Mouse (Mus musculus) kidney, embryonic 14.5 days (tissue): ENCODE measurements around the gene Gabarapl2. TPM values are rescaled to one million over a fixed set of nuclear protein-coding genes. Genes with fewer than 3 reads are reported as not detected.
A peak's percentile ranks its signal among the peaks of the same experiment; 100 is the strongest.

ENCODE experiments used
- ATAC-seq: fragments of 200-750 bp; cut with Nextera tagmentation; 2 replicates; pipeline ENCODE4 v1.8.0; 2017; ENCODE audit warnings: moderate number of reproducible peaks, mild to moderate bottlenecking, moderate TSS enrichment, moderate library complexity; ENCODE audit not compliant: low FRiP score, low TSS enrichment
- H3K27ac ChIP-seq: fragments of 300-500 bp; sonication (generic); 2 replicates; pipeline ENCODE4 v1.5.1; 2014; ENCODE audit warnings: low read depth, mild to moderate bottlenecking, low read length, moderate library complexity, mixed read lengths
- H3K27me3 ChIP-seq: fragments of 300-500 bp; sonication (generic); 2 replicates; pipeline ENCODE4 v1.6.1; 2014; ENCODE audit warnings: mild to moderate bottlenecking, low read length; ENCODE audit not compliant: control insufficient read depth, insufficient read depth
- H3K36me3 ChIP-seq: fragments of 300-500 bp; sonication (generic); 2 replicates; pipeline ENCODE4 v1.6.1; 2014; ENCODE audit warnings: low read length, mixed read lengths; ENCODE audit not compliant: control insufficient read depth, insufficient read depth
- H3K4me1 ChIP-seq: fragments of 300-500 bp; sonication (generic); 2 replicates; pipeline ENCODE4 v1.6.1; 2014; ENCODE audit warnings: low read length, mixed read lengths; ENCODE audit not compliant: control insufficient read depth, insufficient read depth
- H3K4me2 ChIP-seq: fragments of 300-500 bp; sonication (generic); replicated peaks from 2 replicates; pipeline ENCODE4 v1.6.1; 2014; ENCODE audit warnings: low read depth, mild to moderate bottlenecking, low read length
- H3K4me3 ChIP-seq: fragments of 300-500 bp; sonication (generic); 2 replicates; pipeline ENCODE4 v1.5.1; 2014; ENCODE audit warnings: mild to moderate bottlenecking, low read length
- H3K9ac ChIP-seq: fragments of 300-500 bp; sonication (generic); 2 replicates; pipeline ENCODE4 v1.6.1; 2014; ENCODE audit warnings: low read depth, mild to moderate bottlenecking, low read length, moderate library complexity
- H3K9me3 ChIP-seq: fragments of 300-500 bp; sonication (generic); 2 replicates; pipeline ENCODE4 v1.6.1; 2016; ENCODE audit warnings: low read length; ENCODE audit not compliant: control insufficient read depth
- WGBS: fragments of 180-500 bp; shearing (Covaris S2); extraction: QIAGEN DNeasy Blood & Tissue Kit; methylation state at CpG from one replicate; pipeline ENCODE4 v1.1.7; 2014; 5-methylcytosine and 5-hydroxymethylcytosine counted together
- polyA plus RNA-seq: library from polyadenylated mRNA; unstranded; fragments of >200 nt; fragmentation: Nextera tagmentation; extraction: Ambion mirVana; gene quantifications from 2 replicates; pipeline ENCODE4 v1.2.1, GENCODE M21; 2014

The Gabarapl2 gene
- polyA plus RNA-seq, 1 experiment from 2014 or later: 170 TPM

- Histone ChIP-seq H3K4me3 (peak within 1 kb of the TSS; percentile 36), H3K9ac (peak within 1 kb of the TSS; percentile 57), H3K27ac (no peak within 1 kb of the TSS), H3K27me3 (peaks cover 18% of the 10 kb centered on the region; the same call in 1 of the 2 replicates), H3K4me2 (peak within 1 kb of the TSS; percentile 77), H3K9me3 (no peaks in the 10 kb centered on the region), H3K36me3 (no peaks in the 10 kb centered on the region), H3K4me1 (0 out of 2 replicates have a peak, but pooled peaks cover 3% of the 10 kb centered on the region)
- 4% methylated on average over 44 of the region's 47 CpGs for WGBS
- peak; percentile 56 for ATAC-seq
These were observed 30.7 kb upstream of the Gabarapl2 start, which contains the start of gene Chst5 for GRCm38 (mm10) chr8:111909621-111910450. Gene Chst5 (minus strand): TSS chr8:111910447.

- Histone ChIP-seq H3K4me1 (0 out of 2 replicates have a peak, but pooled peaks cover 3% of the 10 kb centered on the region), H3K4me3 (no peak overlapping the region), H3K9me3 (no peaks in the 10 kb centered on the region), H3K27me3 (peaks cover 18% of the 10 kb centered on the region; the same call in 1 of the 2 replicates), H3K4me2 (no peak overlapping the region), H3K9ac (no peak overlapping the region), H3K36me3 (no peaks in the 10 kb centered on the region), H3K27ac (no peak overlapping the region)
- ATAC-seq: no peak
- 20% methylated on average over 7 of the region's 7 CpGs for WGBS
These were observed 28.9 kb upstream of the Gabarapl2 start for GRCm38 (mm10) chr8:111911572-111911971.

GRCm38 (mm10) chr8:111912860-111913432 lies 27.6 kb upstream of the Gabarapl2 start:
- no peak overlapping the region for H3K27ac ChIP-seq
- no peak overlapping the region for H3K4me2 ChIP-seq
- peaks cover 18% of the 10 kb centered on the region; the same call in 1 of the 2 replicates for H3K27me3 ChIP-seq
- 0 out of 2 replicates have a peak, but pooled peaks cover 3% of the 10 kb centered on the region for H3K4me1 ChIP-seq
- no peaks in the 10 kb centered on the region for H3K9me3 ChIP-seq
- ATAC-seq: peak; percentile 30; the same call in 1 of the 2 replicates
- 55% methylated on average over 12 of the region's 12 CpGs for WGBS
- H3K4me3 ChIP-seq: no peak overlapping the region
- H3K9ac ChIP-seq: no peak overlapping the region
- no peaks in the 10 kb centered on the region for H3K36me3 ChIP-seq

GRCm38 (mm10) chr8:111919663-111920062 lies 20.8 kb upstream of the Gabarapl2 start:
- WGBS: 86% methylated on average over 2 of the region's 2 CpGs

GRCm38 (mm10) chr8:111920971-111921370 lies 19.5 kb upstream of the Gabarapl2 start:
- Histone ChIP-seq H3K27me3 (no peaks in the 10 kb centered on the region), H3K36me3 (peaks cover 4% of the 10 kb centered on the region; the same call in 1 of the 2 replicates), H3K4me2 (no peak overlapping the region), H3K9me3 (no peaks in the 10 kb centered on the region), H3K27ac (no peak overlapping the region), H3K4me3 (no peak overlapping the region), H3K4me1 (no peaks in the 10 kb centered on the region), H3K9ac (no peak overlapping the region)
- WGBS: 77% methylated on average over 4 of the region's 4 CpGs
- no peak for ATAC-seq

More at GRCm38 (mm10) chr8:111919663-111920062, 20.8 kb upstream of the Gabarapl2 start:
- Histone ChIP-seq H3K27me3 (no peaks in the 10 kb centered on the region), H3K4me3 (no peak overlapping the region), H3K9me3 (no peaks in the 10 kb centered on the region), H3K27ac (no peak overlapping the region), H3K4me1 (no peaks in the 10 kb centered on the region), H3K4me2 (no peak overlapping the region), H3K9ac (no peak overlapping the region), H3K36me3 (peaks cover 4% of the 10 kb centered on the region; the same call in 1 of the 2 replicates)
- no peak for ATAC-seq

GRCm38 (mm10) chr8:111923383-111923804 lies 17.1 kb upstream of the Gabarapl2 start:
- H3K27ac ChIP-seq: no peak overlapping the region
- H3K4me3 ChIP-seq: no peak overlapping the region
- H3K36me3 ChIP-seq: peaks cover under 1% of the 10 kb centered on the region; the same call in 1 of the 2 replicates
- WGBS: 31% methylated on average over 10 of the region's 10 CpGs
- no peaks in the 10 kb centered on the region for H3K4me1 ChIP-seq
- H3K4me2 ChIP-seq: no peak overlapping the region
- no peak overlapping the region for H3K9ac ChIP-seq
- H3K9me3 ChIP-seq: no peaks in the 10 kb centered on the region
- no peak; the same call in 1 of the 2 replicates for ATAC-seq
- no peaks in the 10 kb centered on the region for H3K27me3 ChIP-seq

GRCm38 (mm10) chr8:111924976-111925375 lies 15.5 kb upstream of the Gabarapl2 start:
- Histone ChIP-seq H3K4me2 (no peak overlapping the region), H3K36me3 (no peaks in the 10 kb centered on the region), H3K9ac (no peak overlapping the region), H3K9me3 (no peaks in the 10 kb centered on the region), H3K27me3 (no peaks in the 10 kb centered on the region), H3K4me3 (no peak overlapping the region), H3K27ac (no peak overlapping the region), H3K4me1 (no peaks in the 10 kb centered on the region)
- 76% methylated on average over 7 of the region's 7 CpGs for WGBS
- ATAC-seq: no peak

- no peaks in the 10 kb centered on the region for H3K9me3 ChIP-seq
- 79% methylated on average over 8 of the region's 8 CpGs for WGBS
- no peaks in the 10 kb centered on the region for H3K36me3 ChIP-seq
- H3K4me1 ChIP-seq: peaks cover 8% of the 10 kb centered on the region; the same call in 1 of the 2 replicates
- no peak overlapping the region for H3K9ac ChIP-seq
- no peak overlapping the region for H3K4me2 ChIP-seq
- H3K27me3 ChIP-seq: no peaks in the 10 kb centered on the region
- no peak overlapping the region for H3K4me3 ChIP-seq
- no peak overlapping the region for H3K27ac ChIP-seq
- ATAC-seq: no peak
These were observed 10.7 kb upstream of the Gabarapl2 start for GRCm38 (mm10) chr8:111929648-111930344.
